Mouse (Mus musculus) activated CD4-positive, CD25-positive, alpha-beta regulatory T cell, adult 4 months (primary cell): ENCODE results near the gene Tspan7. TPM values are rescaled to one million over a fixed set of nuclear protein-coding genes. Genes with fewer than 3 reads are reported as not detected.

Experiments used
- ATAC-seq: one replicate; pipeline ENCODE4 v1.8.0; 2017
- polyA plus RNA-seq, 2 experiments: library from polyadenylated mRNA; unstranded; fragments of 100-300 nt; shearing (Covaris generic); gene quantifications; one replicate each; pipeline ENCODE4 v1.2.1; 2017

Gene Tspan7
- polyA plus RNA-seq, 2 experiments from 2014 or later, result 0.19 TPM; not detected in 1

DNA sequence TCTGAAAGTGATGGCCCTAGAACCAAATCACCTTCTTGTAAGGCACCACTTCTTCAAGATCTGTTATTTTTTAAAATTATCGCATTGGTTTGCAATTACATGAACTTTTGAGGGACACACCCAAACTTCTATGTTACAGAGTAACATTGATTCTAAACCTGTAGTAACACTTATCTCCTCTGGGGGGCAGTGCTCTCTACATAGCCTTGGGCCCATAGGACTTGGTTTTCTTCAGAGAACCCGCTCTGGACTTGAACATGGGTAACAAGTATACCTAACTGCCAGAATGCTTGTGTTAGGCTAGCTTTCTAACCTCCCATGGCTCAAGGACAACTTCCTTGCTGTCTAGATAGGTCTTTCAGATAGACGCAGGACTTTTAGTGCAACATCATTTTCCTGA lies 64.8 kb downstream of the Tspan7 start:
- no peak for ATAC-seq

DNA sequence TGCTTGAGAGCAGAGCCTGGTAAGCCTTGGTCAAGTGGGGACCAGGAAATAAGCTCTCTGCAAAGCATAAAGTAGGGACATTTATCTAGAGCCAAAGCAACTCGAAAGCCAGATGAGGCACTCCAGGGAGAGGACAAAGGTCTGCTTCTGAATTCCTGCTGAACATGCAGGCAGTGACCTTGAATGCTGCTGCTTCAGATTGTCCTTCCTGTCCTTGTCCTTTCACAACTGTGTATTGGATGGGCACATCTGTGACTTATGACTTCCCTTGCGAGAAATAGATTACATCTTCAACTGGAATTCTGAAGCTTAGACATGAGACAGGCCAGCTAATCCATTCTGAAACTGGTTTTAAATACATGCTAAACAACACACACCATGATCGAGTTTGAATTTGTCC lies 71.9 kb downstream of the Tspan7 start:
- no peak for ATAC-seq

DNA sequence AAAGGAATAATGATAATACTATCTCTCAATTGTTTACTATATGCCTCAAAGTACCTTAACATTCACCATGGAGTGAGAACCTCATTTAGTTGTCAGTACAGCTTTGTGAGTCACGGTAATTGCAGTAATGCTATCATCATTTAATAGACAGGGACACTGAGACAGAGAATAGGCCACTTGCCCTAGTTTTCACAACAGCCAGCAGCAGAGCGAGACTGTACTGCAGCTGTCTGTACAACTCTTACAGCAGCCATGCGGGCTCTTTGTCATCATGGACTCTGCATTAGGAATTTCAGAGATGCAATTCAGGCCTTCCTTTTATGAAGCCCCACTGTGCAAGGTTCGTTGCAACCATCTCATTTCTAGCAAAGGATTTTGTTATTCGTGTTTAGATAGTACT lies 72.6 kb downstream of the Tspan7 start:
- ATAC-seq, result no peak

DNA sequence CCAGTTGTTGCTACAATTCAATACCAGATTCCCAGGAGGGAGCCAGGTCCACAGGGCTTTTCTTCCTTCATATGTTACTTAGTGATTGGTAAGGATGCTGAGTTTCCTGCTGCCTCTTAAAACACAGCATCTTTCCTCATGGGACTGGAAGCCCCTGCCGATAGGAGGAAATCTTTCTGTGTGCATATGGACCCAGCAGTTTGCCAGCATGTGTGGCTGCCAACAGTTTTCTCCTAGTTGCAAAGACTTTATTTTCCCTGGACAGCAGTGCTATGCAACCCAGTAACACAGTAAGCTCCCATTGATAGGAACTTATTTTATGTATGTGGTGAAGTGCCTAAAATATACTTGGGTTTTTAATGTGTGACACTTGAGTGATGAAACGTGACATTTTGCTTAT lies 73.7 kb downstream of the Tspan7 start:
- ATAC-seq, result no peak

DNA sequence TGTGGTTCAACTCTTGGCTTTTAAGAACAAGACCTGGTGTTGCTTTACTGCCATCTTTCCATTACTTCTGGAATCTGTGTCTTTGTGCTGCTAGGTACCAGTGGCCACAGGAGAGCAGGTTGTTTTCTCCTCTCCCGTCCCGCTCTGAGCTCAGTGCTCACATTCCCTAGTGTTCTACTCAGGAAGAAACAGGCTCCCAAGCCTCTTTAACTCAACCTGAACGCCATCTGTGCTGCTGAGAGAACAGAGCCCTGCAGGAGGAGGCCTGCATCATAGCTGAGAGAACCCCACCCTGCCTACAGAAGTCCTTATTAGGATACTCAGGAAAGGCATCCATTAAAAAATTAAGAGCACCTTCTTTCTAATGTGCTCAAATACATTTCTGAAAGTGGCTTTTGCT lies 80.9 kb downstream of the Tspan7 start:
- ATAC-seq, result no peak

DNA sequence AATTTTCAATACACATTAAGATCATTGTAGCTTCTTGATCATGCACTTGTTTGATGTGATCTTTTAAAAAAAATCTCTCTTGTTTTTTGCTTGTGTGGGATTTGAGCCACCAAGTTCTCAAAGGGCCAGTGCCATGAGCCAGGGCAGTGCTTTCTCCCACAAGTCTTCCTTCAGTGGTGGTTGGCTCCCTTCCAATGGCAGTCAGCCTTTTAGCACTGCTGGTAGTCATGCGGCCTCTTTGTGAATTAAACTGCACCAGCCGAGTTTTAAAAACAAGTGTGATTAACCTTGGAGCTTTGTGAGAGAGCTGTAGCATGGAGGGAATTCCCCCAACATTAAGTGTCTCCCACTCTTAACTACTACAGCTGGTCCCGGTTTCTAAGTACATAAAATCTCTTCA lies 89.6 kb downstream of the Tspan7 start:
- no peak for ATAC-seq

DNA sequence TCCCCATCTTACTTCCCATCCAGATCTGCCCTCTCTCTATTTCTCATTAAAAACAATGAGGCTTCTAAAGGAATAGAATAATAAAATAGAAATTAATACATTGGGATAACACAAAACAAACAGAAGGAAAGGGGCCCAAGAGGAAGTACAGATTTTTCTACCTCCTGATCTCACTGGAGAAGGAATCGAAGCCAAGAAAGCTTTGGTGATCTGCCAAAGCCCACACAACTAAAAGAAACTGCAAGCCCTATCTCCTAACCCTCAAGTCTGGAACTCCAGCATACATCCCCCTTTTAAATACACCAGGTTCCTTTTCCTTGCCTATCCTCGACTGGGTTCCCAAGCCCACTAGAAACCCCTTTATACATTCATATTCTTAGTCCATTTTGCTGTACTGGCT lies 90.4 kb downstream of the Tspan7 start:
- no peak for ATAC-seq

DNA sequence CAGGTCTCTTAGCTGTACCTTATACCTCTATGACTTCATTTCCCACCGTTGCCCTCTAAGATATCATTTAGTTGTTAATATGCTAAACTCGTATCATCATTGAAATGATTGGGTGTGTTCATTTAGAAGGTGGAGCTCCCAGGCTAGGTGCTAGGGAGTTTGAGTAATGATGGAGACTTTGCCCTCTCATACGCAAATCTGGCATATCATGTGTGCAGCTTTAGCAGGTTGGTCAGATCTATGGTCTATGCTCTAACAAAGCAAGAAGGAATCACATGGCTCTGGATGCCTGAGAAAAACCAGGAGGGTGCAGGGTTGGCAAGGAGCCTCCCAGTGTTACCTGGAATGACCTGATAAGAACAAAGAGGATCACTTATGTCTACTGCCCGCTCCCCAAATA lies 91.4 kb downstream of the Tspan7 start:
- no peak for ATAC-seq

DNA sequence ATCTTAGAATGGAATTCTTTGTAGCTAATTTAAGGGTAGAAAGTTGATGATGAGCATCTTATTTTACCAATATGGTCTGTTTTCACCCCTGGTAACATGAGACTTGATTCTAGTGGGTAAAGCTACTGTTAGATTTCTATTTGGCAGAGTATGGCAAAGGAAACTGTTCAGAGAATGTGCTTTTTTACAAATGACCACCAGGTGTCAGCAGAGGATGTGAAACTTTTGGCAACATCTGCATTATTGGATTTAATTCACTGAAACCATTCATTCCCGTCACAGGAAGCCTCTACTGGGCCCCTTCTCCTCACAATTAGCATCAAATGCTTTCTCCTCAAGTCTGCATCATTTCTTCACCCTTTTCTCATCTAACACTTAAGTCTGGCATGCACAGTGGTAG lies 92.4 kb downstream of the Tspan7 start:
- no peak for ATAC-seq

DNA sequence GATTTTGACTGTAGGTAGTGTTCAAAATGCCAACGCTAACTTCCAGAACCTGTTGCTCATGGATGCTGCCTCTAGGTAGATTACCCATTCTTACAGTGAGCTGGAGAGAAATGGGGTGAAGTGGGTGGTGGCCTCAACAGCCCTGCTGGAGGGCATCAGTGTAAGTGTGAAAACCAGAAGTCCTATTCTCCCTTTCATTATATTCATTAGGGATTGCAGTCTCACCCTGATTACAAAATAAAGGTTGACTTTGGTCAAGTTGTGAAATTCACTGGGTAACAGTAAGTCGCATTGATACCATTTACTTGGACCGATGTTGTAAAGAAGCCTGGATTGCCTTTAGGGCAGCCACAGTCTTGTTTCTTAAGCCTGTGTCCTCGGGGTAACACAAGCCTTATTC lies 97.8 kb downstream of the Tspan7 start:
- no peak for ATAC-seq

DNA sequence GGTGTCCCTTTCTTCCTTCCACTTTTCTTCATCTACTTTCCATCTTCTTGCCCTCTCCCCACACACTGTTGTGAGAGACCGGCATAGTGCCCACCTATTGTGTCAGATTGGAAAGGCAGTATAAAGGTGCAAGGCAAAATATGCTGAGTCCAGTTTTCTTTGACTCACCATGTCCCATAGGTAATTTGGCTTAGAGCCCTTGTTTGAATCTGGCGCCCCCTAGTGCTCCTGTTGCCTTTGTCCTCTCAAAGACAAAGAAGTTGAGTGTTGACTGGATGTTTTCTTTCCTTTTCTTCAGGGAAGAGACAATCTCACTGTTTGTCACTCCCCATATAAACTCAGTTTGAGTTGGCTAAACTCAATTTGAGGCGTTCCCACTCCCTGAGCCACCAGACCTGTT lies 107.3 kb downstream of the Tspan7 start:
- no peak for ATAC-seq

DNA sequence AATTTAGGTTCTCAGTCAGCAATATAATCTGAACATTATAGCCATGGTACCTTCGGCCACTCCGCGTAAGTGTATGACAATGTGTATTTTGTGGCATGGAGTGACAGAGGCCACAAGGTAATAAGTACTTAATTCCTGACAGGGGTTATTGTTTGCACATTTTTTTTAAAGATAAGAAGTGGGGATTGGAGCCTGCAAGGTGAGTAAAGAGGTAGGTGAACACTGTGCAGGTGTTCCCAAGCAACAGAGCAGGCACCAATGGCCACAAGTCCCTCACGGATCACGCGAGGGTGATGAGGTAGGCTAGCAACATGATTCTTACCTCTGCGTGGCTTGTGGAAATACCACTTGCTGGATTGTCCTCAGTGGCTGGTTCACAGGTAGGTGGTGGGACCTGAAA lies 108.6 kb downstream of the Tspan7 start:
- ATAC-seq, result no peak

DNA sequence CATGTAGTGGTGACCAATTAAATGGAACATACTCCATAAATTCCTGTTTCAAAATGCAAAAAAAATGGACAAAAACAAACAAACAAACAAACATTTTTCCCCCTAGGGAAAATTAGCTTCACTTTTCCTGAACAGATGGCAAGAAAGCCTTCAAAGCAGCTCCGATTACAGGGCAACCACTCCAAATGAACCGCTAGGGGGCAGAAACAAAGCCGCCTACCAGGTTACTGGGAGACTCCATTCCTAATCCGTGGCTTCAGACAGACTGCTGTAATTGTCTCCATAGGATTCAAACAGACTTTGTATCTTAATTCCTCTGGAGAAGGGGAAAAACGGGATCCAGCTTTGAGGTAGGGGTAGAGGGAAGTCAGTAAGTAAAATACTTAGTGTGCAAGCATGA lies 132.2 kb downstream of the Tspan7 start:
- ATAC-seq, result no peak

DNA sequence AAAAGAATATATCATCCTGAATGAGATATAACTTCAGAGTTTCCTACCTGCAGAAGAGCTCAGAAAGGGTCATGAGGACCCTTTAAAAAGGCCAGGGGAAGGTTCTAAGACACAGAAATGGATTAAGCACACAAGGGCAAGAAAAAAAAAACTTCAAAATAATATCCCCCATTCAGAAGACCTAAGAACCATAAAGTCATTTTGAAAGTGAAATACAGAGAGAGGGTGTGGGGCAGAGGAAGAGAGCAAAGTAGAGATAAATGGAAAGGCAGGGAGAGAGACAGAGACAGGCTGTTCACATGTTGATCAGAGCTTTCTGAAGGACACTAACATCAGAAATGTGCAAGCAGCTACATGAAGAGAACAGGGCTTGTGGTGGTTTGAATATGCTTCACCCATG lies 156.1 kb downstream of the Tspan7 start:
- ATAC-seq, result no peak

Other genes with a start within 250 kb of the Tspan7 start
- not detected for gene Otc, start 232.9 kb upstream of the Tspan7 start, polyA plus RNA-seq
- gene Mid1ip1, start 229.9 kb downstream of the Tspan7 start, polyA plus RNA-seq, result 10 to 100 TPM in 1 of 2 experiments, 1 to 10 TPM in 1; 8.8 to 14.5 TPM